Mouse (Mus musculus) olfactory bulb, adult 2 months (tissue): ENCODE results near the gene Epha6.

Experiments
- CTCF ChIP-seq: fragments of 200-500 bp; IDR thresholded peaks from 2 replicates; pipeline ENCODE4 v1.5.1; 2012; ENCODE audit warnings: low read depth, mild to moderate bottlenecking, low read length, moderate library complexity; ENCODE audit not compliant: insufficient read depth
- POLR2A ChIP-seq: fragments of 200-500 bp; IDR thresholded peaks from 2 replicates; pipeline ENCODE4 v1.6.1; 2012; ENCODE audit warnings: mild to moderate bottlenecking, low read depth, low read length, moderate library complexity; ENCODE audit not compliant: insufficient read depth

DNA sequence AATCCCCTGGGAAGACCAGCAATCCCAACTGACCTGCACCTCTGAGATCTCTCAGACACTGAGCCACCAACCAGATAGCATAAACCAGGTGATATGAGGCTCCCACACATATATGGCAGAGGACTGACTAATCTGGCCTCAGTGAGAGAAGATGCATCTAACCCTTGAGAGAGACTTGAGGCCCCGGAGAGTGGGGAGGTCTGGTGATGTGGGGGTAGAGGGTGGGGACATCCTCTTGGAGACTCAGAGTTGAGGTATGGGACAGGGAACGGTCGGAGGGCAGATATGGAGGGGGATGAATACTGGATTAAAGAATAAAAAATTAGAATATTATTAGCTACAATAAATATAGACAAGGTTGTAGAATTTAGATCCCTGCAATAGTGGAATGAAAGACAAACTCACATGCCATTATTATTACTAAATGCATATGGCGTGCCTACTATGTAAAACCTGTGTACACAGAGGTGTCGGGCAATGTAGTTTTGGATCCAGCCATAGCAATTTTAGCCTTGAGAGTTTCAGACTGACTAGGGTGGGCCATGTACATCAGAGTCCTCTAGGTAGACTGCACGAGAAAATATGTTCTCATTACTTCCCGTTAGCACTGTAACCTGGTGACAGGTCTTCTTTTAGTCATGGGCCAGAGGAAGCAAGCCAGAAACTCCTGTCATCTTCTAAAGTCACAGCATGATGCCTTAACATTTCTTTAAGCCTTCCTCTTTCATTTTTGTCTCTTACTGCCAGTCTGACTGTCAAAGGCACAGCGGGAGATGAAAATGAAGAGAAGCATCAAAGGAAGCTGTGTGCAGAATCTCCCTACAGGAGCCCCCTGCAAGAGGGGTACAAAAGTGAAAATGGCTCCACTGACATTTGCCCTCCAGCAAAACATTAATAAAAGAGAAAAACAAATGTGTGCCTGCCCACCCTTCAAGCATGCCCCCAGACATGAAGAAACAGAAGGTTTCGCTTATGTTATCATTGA, 338.7 kb downstream of the Epha6 start:
- TF ChIP-seq CTCF: no peak
- no peak for TF ChIP-seq POLR2A
